Mouse (Mus musculus) heart, postnatal 0 days (tissue): ENCODE data around the gene Akr1d1.
A peak's percentile ranks its signal among the peaks of the same experiment; 100 is the strongest.

Experiments
- CTCF ChIP-seq: IDR thresholded peaks from 2 replicates; pipeline ENCODE4 v1.5.1; 2016; ENCODE audit warnings: antibody characterized with exemption, control low read depth, low read depth
- EP300 ChIP-seq: IDR thresholded peaks from 2 replicates; pipeline ENCODE4 v1.6.1; 2016; ENCODE audit warnings: antibody characterized with exemption, low read depth

- TF ChIP-seq EP300 (peak; percentile 22; the same call in 1 of the 2 replicates), CTCF (no peak)
Observed at GRCm38 (mm10) chr6:37602857-37603765, 73.1 kb downstream of the Akr1d1 start.
